Mouse (Mus musculus) liver, postnatal 0 days (tissue): ENCODE measurements around the gene B3galt1. TPM values are rescaled to one million over a fixed set of nuclear protein-coding genes. Genes with fewer than 3 reads are reported as not detected.

Experiments
- ATAC-seq: fragments of 200-750 bp; cut with Nextera tagmentation; 2 replicates; pipeline ENCODE4 v1.8.0; 2017; ENCODE audit warnings: mild to moderate bottlenecking, moderate library complexity
- DNase-seq: peaks from one replicate; pipeline ENCODE4 v3.0.0-alpha.2; 2016
- H3K27ac ChIP-seq: fragments of 300-500 bp; sonication (generic); 2 replicates; pipeline ENCODE4 v1.5.1; 2014; ENCODE audit warnings: antibody characterized with exemption, moderate library complexity, mild to moderate bottlenecking, low read depth
- H3K27me3 ChIP-seq: fragments of 300-500 bp; sonication (generic); 2 replicates; pipeline ENCODE4 v1.6.1; 2014; ENCODE audit warnings: low read length, control low read depth, mixed read lengths; ENCODE audit not compliant: insufficient read depth
- H3K36me3 ChIP-seq: fragments of 300-500 bp; sonication (generic); replicated peaks from 2 replicates; pipeline ENCODE4 v1.6.1; 2014; ENCODE audit warnings: mild to moderate bottlenecking, control low read depth, low read length, moderate library complexity, mixed read lengths; ENCODE audit not compliant: insufficient read depth
- H3K4me1 ChIP-seq: fragments of 300-500 bp; sonication (generic); 2 replicates; pipeline ENCODE4 v1.6.1; 2014; ENCODE audit warnings: antibody characterized with exemption, mild to moderate bottlenecking, control low read depth; ENCODE audit not compliant: insufficient read depth
- H3K4me2 ChIP-seq: fragments of 300-500 bp; sonication (generic); 2 replicates; pipeline ENCODE4 v1.6.1; 2014; ENCODE audit warnings: low read depth, mild to moderate bottlenecking, low read length, moderate library complexity, mixed read lengths
- H3K4me3 ChIP-seq: fragments of 300-500 bp; sonication (generic); 2 replicates; pipeline ENCODE4 v1.5.1; 2014; ENCODE audit warnings: low read depth, low read length
- H3K9ac ChIP-seq: fragments of 300-500 bp; sonication (generic); replicated peaks from 2 replicates; pipeline ENCODE4 v1.6.1; 2014; ENCODE audit warnings: mild to moderate bottlenecking, moderate library complexity
- H3K9me3 ChIP-seq: fragments of 300-500 bp; sonication (generic); 2 replicates; pipeline ENCODE4 v1.6.1; 2016; ENCODE audit warnings: mild to moderate bottlenecking, control low read depth, low read length, mixed read lengths
- CTCF ChIP-seq: sonication (generic); IDR thresholded peaks from 2 replicates; pipeline ENCODE4 v1.5.1; 2016; ENCODE audit warnings: antibody characterized with exemption, low read depth
- EP300 ChIP-seq: IDR thresholded peaks from 2 replicates; pipeline ENCODE4 v1.6.1; 2016; ENCODE audit warnings: antibody characterized with exemption, low read depth, mild to moderate bottlenecking
- WGBS: fragments of 180-500 bp; shearing (Covaris S2); extraction: QIAGEN DNeasy Blood & Tissue Kit; methylation state at CpG from one replicate; pipeline ENCODE4 v1.1.7; 2014; ENCODE audit not compliant: insufficient replicate concordance; 5-methylcytosine and 5-hydroxymethylcytosine counted together
- polyA plus RNA-seq: library from polyadenylated mRNA; unstranded; fragments of >200 nt; fragmentation: Nextera tagmentation; extraction: Ambion mirVana; gene quantifications from 2 replicates; pipeline ENCODE4 v1.2.1, GENCODE M21; 2015

B3galt1 gene
- polyA plus RNA-seq, 1 experiment from 2014 or later = 2.4 TPM

GRCm38 (mm10) chr2:68028811-68029210, 463.1 kb downstream of the B3galt1 start:
- ATAC-seq = no peak
- Histone ChIP-seq H3K4me2 (no peak overlapping the region), H3K4me3 (no peak overlapping the region), H3K27ac (no peak overlapping the region), H3K9ac (no peak overlapping the region), H3K27me3 (no peaks in the 10 kb centered on the region), H3K36me3 (no peaks in the 10 kb centered on the region), H3K4me1 (no peaks in the 10 kb centered on the region), H3K9me3 (no peaks in the 10 kb centered on the region)
- TF ChIP-seq CTCF = no peak
- no peak for TF ChIP-seq EP300
- no peak for DNase-seq
- 80% methylated on average over 2 of the region's 2 CpGs for WGBS

GRCm38 (mm10) chr2:68034711-68035110, 469.0 kb downstream of the B3galt1 start:
- WGBS = 67% methylated on average over 3 of the region's 3 CpGs
- TF ChIP-seq EP300 (no peak), CTCF (no peak)
- H3K4me1 ChIP-seq = no peaks in the 10 kb centered on the region
- no peak overlapping the region for H3K4me3 ChIP-seq
- ATAC-seq = no peak
- H3K27me3 ChIP-seq = no peaks in the 10 kb centered on the region
- H3K27ac ChIP-seq = no peak overlapping the region
- H3K9ac ChIP-seq = no peak overlapping the region
- H3K9me3 ChIP-seq = no peaks in the 10 kb centered on the region
- H3K36me3 ChIP-seq = no peaks in the 10 kb centered on the region
- no peak overlapping the region for H3K4me2 ChIP-seq
- DNase-seq = no peak

- Histone ChIP-seq H3K9me3 (no peaks in the 10 kb centered on the region), H3K9ac (no peak overlapping the region), H3K4me1 (no peaks in the 10 kb centered on the region), H3K4me3 (no peak overlapping the region), H3K4me2 (no peak overlapping the region), H3K27ac (no peak overlapping the region), H3K36me3 (no peaks in the 10 kb centered on the region), H3K27me3 (no peaks in the 10 kb centered on the region)
- ATAC-seq = no peak
- TF ChIP-seq CTCF (no peak), EP300 (no peak)
- WGBS = 68% methylated on average over 5 of the region's 5 CpGs
- DNase-seq = no peak
Observed at GRCm38 (mm10) chr2:68040752-68041151, 475.1 kb downstream of the B3galt1 start.

GRCm38 (mm10) chr2:68052481-68052880, 486.8 kb downstream of the B3galt1 start:
- Histone ChIP-seq H3K27me3 (no peaks in the 10 kb centered on the region), H3K27ac (no peak overlapping the region), H3K4me1 (no peaks in the 10 kb centered on the region), H3K4me3 (no peak overlapping the region), H3K4me2 (no peak overlapping the region), H3K9me3 (no peaks in the 10 kb centered on the region), H3K9ac (no peak overlapping the region), H3K36me3 (no peaks in the 10 kb centered on the region)
- no peak for TF ChIP-seq CTCF
- no peak for TF ChIP-seq EP300
- WGBS = 57% methylated on average over 6 of the region's 6 CpGs
- DNase-seq (no peak), ATAC-seq (no peak)

- Histone ChIP-seq H3K27ac (no peak overlapping the region), H3K4me3 (no peak overlapping the region), H3K9me3 (no peaks in the 10 kb centered on the region), H3K36me3 (no peaks in the 10 kb centered on the region), H3K4me2 (no peak overlapping the region), H3K9ac (no peak overlapping the region), H3K27me3 (no peaks in the 10 kb centered on the region), H3K4me1 (no peaks in the 10 kb centered on the region)
- TF ChIP-seq EP300 = no peak
- TF ChIP-seq CTCF = no peak
- ATAC-seq (no peak), DNase-seq (no peak)
- WGBS = 50% methylated on average over 3 of the region's 3 CpGs
Observed at GRCm38 (mm10) chr2:68053243-68053642, 487.6 kb downstream of the B3galt1 start.

- H3K27me3 ChIP-seq = no peaks in the 10 kb centered on the region
- no peaks in the 10 kb centered on the region for H3K4me1 ChIP-seq
- no peak overlapping the region for H3K4me3 ChIP-seq
- 78% methylated on average over 4 of the region's 4 CpGs for WGBS
- H3K9me3 ChIP-seq = no peaks in the 10 kb centered on the region
- H3K27ac ChIP-seq = no peak overlapping the region
- TF ChIP-seq EP300 (no peak), CTCF (no peak)
- DNase-seq = no peak
- no peak overlapping the region for H3K9ac ChIP-seq
- no peaks in the 10 kb centered on the region for H3K36me3 ChIP-seq
- H3K4me2 ChIP-seq = no peak overlapping the region
- no peak for ATAC-seq
Observed at GRCm38 (mm10) chr2:68061341-68061740, 495.7 kb downstream of the B3galt1 start.
